Mouse (Mus musculus): ENCODE data around the gene Gm10203. TPM values are rescaled to one million over a fixed set of nuclear protein-coding genes. Genes with fewer than 3 reads are reported as not detected.
"Not testable (repeated sequence)": the region's sequence is repeated elsewhere in the genome, so short reads cannot be mapped to it uniquely, and the experiment has no call there.

Gene Gm10203
- total and polyA plus RNA-seq, 2 experiments from 2014 or later: not detected

DNA sequence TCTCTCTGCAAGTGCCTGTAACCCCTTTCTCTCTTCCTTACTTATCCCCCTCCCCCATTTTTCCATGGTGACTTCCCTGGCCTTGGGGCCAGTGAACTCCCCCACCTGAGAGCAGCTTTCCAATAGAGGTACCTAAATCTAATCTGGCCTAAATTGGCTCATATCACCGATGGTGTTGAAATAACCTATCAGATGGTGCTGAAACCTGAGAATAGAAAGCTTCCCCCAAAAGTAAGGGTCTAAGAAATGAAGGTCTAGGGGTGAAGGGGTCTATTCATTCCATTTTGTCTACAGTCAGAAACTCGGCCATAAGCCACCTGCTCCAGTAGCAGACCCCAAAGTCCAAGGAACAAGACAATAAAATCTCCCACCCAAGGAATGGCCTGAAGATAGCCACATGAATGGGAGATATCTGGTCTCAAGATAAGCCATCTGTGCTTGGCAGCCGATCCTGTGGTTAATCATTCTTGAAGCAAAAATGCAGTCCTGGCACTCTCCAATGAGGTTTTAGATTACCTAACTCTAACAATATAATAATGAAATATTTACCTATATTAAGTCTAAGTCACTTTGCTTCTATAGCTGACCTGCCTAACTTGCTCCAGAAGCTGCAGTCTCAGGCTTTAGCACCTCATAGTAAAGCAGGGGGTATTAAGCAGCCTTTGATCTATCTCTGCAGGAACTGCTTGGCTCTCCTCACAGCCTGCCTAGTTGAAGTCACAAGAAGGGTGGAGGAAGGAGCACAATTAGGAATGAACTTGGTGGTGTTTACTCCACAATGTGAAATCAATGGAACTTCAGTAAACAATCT is 25.3 kb downstream of the Gm10203 start:
- ATAC-seq: no peak
- Histone ChIP-seq H3K4me2 (ENCODE audit: low read depth, low read length) (no peak overlapping the region), H3K9ac (replicated peaks; ENCODE audit: low read length) (no peak overlapping the region), H3K27me3 (ENCODE audit: insufficient read depth, low read length) (no peaks in the 10 kb centered on the region), H3K27ac (no peak overlapping the region), H3K4me1 (ENCODE audit: insufficient read depth, low read length) (no peaks in the 10 kb centered on the region), H3K4me3 (ENCODE audit: low read length) (no peak overlapping the region), H3K36me3 (ENCODE audit: insufficient read depth, low read length) (peaks cover 6% of the 10 kb centered on the region; the same call in 1 of the 2 replicates), H3K9me3 (ENCODE audit: low read length) (no peaks in the 10 kb centered on the region)
- TF ChIP-seq CTCF (IDR thresholded peaks at IDR 0.05; ENCODE audit: low read depth): no peak
- WGBS: 71% methylated on average over 3 of the region's 3 CpGs
- no peak for DNase-seq (ENCODE audit: low spot score)

DNA sequence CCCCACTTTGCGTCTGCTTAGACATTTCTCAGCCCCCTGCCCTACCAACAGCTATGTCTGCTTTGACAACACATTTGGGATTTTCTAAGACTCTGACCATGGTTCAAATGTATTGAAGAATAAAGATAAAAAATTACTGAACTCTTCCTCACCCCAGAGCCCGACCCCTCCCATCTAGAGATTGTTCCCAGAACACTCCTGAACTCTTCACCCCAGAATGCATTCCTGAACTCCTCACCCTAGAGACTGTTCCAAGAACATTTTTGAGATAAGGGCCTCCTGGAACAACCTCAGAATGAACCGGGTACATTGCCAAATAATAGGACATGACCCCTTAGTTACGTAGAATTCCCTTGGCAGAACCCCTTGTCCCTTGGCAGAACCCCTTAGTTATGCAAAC is 37.1 kb downstream of the Gm10203 start:
- H3K4me2 ChIP-seq (ENCODE audit: low read depth, low read length); DNase-seq (ENCODE audit: low spot score); H3K4me1 ChIP-seq (ENCODE audit: insufficient read depth, low read length); H3K4me3 ChIP-seq (ENCODE audit: low read length); ATAC-seq; H3K27me3 ChIP-seq (ENCODE audit: insufficient read depth, low read length); H3K27ac ChIP-seq; H3K9me3 ChIP-seq (ENCODE audit: low read length); H3K9ac ChIP-seq (replicated peaks; ENCODE audit: low read length): not testable (repeated sequence)
- 86% methylated on average over 3 of the region's 4 CpGs for WGBS
- H3K36me3 ChIP-seq (ENCODE audit: insufficient read depth, low read length): peaks cover 11% of the 10 kb centered on the region; the same call in 1 of the 2 replicates

DNA sequence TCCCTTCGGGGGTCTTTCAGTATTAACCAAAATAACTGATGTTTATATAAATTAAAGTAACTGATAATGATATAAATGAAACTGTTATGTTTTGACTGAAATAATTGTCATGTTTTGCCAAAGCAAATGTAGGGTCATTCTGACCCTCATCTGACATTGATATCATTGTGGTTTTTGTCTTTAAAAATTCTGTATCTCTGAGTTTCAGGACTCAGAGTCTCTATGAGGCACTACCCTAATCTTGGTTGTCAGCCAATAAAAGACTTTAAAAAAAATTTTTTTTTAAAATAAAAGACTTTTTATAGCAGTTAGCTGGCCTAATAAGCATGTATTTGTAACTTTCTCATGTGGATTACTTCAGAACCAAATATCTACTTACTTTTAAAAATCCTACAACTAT is 37.7 kb downstream of the Gm10203 start:
- no peak for TF ChIP-seq CTCF (IDR thresholded peaks at IDR 0.05; ENCODE audit: low read depth)
- no peak for ATAC-seq
- no peaks in the 10 kb centered on the region for H3K4me1 ChIP-seq (ENCODE audit: insufficient read depth, low read length)
- DNase-seq (ENCODE audit: low spot score): no peak
- H3K27me3 ChIP-seq (ENCODE audit: insufficient read depth, low read length): no peaks in the 10 kb centered on the region
- no peak overlapping the region for H3K27ac ChIP-seq
- no peak overlapping the region for H3K4me2 ChIP-seq (ENCODE audit: low read depth, low read length)
- H3K9ac ChIP-seq (replicated peaks; ENCODE audit: low read length): no peak overlapping the region
- 100% methylated on average over 1 of the region's 1 CpGs for WGBS
- H3K36me3 ChIP-seq (ENCODE audit: insufficient read depth, low read length): peaks cover 11% of the 10 kb centered on the region; the same call in 1 of the 2 replicates
- H3K4me3 ChIP-seq (ENCODE audit: low read length): no peak overlapping the region
- H3K9me3 ChIP-seq (ENCODE audit: low read length): no peaks in the 10 kb centered on the region

DNA sequence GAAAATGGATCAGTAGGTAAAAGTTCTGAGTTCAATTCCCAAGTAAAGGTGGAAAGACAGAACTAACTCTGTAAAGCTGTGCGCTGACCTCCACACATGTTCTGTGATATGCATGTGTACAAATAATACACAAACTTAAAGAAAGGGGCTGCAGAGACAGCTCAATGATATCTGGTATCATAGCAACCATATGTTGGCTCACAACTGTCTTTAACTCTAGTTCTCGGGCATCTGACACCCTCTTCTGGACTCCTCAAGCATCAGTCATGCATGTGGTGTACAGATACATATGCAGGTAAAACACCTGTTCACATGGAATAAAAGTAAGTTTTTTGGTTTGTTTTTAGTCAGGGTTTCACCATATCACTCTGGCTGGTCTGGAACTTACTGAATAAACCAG is 38.5 kb downstream of the Gm10203 start:
- Histone ChIP-seq H3K27ac (no peak overlapping the region), H3K9me3 (ENCODE audit: low read length) (no peaks in the 10 kb centered on the region), H3K4me3 (ENCODE audit: low read length) (no peak overlapping the region), H3K36me3 (ENCODE audit: insufficient read depth, low read length) (peaks cover 11% of the 10 kb centered on the region; the same call in 1 of the 2 replicates), H3K4me1 (ENCODE audit: insufficient read depth, low read length) (no peaks in the 10 kb centered on the region), H3K9ac (replicated peaks; ENCODE audit: low read length) (no peak overlapping the region), H3K27me3 (ENCODE audit: insufficient read depth, low read length) (no peaks in the 10 kb centered on the region), H3K4me2 (ENCODE audit: low read depth, low read length) (no peak overlapping the region)
- ATAC-seq: no peak
- TF ChIP-seq CTCF (IDR thresholded peaks at IDR 0.05; ENCODE audit: low read depth): no peak
- no peak for DNase-seq (ENCODE audit: low spot score)
- WGBS: 99% methylated on average over 2 of the region's 2 CpGs

DNA sequence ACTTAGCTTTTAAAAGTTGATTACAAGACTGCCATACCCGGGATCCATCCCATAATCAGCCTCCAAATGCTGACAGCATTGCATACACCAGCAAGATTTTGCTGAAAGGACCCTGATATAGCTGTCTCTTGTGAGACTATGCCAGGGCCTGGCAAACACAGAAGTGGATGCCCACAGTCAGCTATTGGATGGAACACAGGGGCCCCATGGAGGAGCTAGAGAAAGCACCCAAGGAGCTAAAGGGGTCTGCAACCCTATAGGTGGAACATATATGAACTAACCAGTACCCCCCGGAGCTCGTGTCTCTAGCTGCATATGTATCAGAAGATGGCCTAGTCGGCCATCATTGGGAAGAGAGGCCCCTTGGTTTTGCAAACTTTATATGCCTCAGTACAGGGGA is 40.0 kb downstream of the Gm10203 start:
- H3K27ac ChIP-seq; ATAC-seq; H3K9me3 ChIP-seq (ENCODE audit: low read length); H3K4me1 ChIP-seq (ENCODE audit: insufficient read depth, low read length); H3K4me2 ChIP-seq (ENCODE audit: low read depth, low read length); H3K9ac ChIP-seq (replicated peaks; ENCODE audit: low read length); DNase-seq (ENCODE audit: low spot score); H3K27me3 ChIP-seq (ENCODE audit: insufficient read depth, low read length); H3K4me3 ChIP-seq (ENCODE audit: low read length): not testable (repeated sequence)
- H3K36me3 ChIP-seq (ENCODE audit: insufficient read depth, low read length): peaks cover 11% of the 10 kb centered on the region; the same call in 1 of the 2 replicates
- WGBS: 96% methylated on average over 4 of the region's 4 CpGs

DNA sequence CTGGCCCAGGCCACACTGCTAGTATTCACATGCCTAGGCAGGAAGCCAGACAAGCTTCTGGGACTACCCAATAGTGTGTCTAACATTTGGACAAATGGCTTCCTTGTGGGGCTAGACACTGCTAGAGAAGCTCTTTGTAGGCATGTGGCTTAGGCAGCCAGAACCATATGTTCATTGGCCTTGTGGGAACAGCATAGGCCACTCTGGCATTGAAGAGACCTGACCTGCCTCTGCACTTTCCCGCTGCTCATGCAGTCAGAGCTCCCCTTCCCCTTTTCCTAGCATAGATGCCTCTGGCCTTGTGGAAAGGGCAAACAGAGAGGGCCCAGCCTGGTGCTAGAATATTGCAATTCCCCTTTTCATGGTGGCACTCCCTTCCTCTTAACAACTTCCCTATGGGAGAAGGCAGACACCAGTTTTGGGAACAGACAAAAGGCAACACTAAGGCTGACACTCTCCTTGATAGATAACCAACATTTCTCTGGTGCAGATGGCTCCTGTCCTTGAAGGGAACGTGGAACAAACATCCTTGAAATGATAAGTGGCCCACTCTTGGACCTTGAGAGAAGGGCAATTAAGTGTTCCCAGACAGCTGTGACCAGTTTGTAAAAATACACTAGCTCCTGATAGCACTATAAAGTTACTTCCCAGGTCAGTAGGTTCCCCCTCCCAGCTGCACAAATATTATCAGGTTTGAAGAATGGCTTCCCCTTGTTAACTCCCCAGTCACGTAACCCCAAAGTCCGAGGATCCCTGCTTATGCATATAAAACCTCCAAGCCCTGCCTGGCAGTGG is 44.1 kb downstream of the Gm10203 start:
- H3K4me3 ChIP-seq (ENCODE audit: low read length): no peak overlapping the region
- WGBS: 77% methylated on average over 4 of the region's 4 CpGs
- H3K4me1 ChIP-seq (ENCODE audit: insufficient read depth, low read length): no peaks in the 10 kb centered on the region
- peak; percentile 15 for DNase-seq (ENCODE audit: low spot score)
- no peak for TF ChIP-seq CTCF (IDR thresholded peaks at IDR 0.05; ENCODE audit: low read depth)
- no peaks in the 10 kb centered on the region for H3K27me3 ChIP-seq (ENCODE audit: insufficient read depth, low read length)
- no peak overlapping the region for H3K9ac ChIP-seq (replicated peaks; ENCODE audit: low read length)
- H3K27ac ChIP-seq: no peak overlapping the region
- H3K36me3 ChIP-seq (ENCODE audit: insufficient read depth, low read length): peaks cover 8% of the 10 kb centered on the region
- ATAC-seq: peak; percentile 43; the same call in 1 of the 2 replicates
- H3K4me2 ChIP-seq (ENCODE audit: low read depth, low read length): no peak overlapping the region
- peaks cover 7% of the 10 kb centered on the region; the same call in 1 of the 2 replicates for H3K9me3 ChIP-seq (ENCODE audit: low read length)

Measured in hindbrain, postnatal 0 days (tissue).